Mouse (Mus musculus): Measurements from ENCODE around the gene Macrod2.

The Macrod2 gene

DNA sequence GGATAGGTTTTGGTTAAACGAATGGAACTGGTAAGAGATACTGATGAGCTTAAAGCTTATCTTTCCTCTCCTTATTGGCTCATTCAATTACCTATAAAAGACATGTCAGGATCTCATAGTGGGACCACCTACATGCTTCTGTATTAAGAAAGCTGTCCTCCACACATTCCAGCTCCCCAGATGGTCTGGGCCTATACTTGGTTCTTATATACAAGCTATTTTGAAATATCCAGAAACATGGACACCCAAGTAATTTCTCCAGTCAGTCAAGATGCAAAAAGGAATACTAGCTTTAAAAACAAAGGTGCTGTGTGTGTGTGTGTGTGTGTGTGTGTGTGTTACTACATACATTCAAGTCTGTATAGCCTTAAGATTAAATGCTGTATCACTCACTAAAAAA lies 833.7 kb downstream of the Macrod2 start:
- no peak for DNase-seq

DNA sequence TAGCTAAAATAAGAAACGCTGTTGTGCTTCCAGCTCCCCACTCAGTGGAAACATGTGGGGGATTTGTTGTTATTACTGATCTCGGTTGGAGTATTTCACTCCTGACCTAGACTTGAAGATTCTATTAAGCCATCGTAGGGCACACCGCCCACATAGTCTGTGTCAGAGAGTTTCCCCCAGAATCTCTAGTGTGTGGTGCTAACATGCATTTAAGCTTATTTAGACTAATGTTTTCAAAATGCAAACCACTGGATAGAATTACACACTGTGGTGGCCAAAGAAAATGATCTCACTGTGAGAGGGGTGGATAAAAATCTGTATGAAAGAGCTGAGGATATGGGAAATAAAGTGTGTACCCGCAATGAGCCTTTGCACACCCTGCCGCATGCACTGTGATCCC lies 834.7 kb downstream of the Macrod2 start:
- no peak for DNase-seq

GRCm38 (mm10) chr2:141231011-141231668 lies 836.0 kb downstream of the Macrod2 start:
- DNase-seq, result no peak

DNA sequence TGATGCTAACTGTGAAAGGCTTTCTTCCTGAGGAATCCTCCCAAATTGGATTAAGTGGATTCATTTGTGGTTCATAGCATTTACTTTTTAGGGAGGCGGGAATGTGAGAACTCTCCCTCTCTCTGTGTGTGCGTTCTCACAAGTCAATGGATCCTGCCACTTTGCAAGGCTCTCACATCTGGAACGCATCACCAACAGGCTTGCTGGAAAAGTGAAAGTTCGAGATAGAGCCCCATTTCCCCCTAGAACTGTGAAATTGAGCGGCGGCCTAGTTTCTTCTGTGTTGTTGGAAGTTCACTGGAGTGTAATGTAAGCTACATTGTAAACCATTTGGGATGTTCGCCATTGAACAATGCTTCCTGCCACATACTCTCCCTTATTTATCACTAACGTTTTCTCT lies 839.2 kb downstream of the Macrod2 start:
- no peak for DNase-seq

- no peak for DNase-seq
Measured at GRCm38 (mm10) chr2:141234724-141235453, 839.8 kb downstream of the Macrod2 start.

GRCm38 (mm10) chr2:141247680-141248079 lies 852.6 kb downstream of the Macrod2 start:
- DNase-seq, result no peak

DNA sequence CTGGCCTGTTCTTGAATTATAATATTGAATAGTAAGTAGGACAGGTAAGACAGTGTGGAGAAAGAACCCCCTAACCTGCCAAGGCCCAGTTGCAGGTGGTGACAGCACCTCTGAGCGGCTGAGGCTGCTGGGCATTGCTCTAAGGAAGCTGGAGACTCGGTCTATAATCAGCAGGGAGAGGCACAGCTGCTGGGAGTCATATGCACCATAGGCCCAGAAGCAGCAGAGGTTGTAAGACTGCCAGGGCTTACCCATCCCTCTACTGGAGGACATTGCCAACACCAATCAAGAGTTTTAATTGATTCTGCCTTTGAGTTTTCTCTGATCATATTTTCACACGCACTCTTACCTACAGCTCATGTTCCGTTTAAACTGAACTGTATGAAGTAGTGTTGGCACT lies 869.5 kb downstream of the Macrod2 start:
- DNase-seq, result no peak

- DNase-seq, result no peak
Measured at GRCm38 (mm10) chr2:141266591-141266990, 871.5 kb downstream of the Macrod2 start.

DNA sequence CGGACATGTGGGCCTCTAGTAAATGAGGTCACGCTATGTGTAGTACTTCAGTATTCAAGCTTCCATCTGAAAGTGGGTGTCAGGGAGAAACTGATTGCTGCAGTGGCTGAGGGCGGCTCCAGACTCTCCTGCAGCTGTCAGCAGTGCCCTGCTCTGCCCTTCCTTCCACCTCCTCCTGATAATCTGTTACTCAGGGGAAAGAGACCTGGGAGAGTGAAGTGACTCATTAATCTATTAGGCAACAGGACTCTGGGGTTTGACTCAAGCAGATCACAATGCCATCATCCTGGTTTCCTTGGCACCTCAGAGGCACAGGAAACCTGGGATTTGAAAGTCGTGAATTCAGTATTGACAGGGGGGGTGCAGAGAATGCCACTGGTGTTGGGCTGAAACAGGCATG lies 876.4 kb downstream of the Macrod2 start:
- no peak for DNase-seq

DNA sequence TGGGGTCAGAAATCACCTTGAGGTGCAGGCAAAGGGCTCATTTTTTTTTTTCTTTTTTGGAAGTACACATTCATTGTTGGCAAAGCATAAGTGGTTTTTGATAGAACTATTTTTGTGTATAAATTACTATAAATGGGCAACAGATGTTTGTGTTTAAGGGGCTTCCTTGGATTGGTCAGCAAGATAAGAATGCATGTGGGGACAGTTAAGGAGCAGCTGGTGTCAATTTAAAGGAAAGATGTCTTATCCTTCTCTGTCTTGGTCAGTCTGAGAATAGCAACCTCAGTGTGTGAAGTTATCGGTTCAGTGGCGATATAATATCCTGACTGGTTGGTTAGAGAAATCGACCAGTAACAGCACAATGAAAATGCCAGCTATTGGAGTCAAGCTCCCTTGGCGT lies 877.9 kb downstream of the Macrod2 start:
- DNase-seq, result no peak

DNA sequence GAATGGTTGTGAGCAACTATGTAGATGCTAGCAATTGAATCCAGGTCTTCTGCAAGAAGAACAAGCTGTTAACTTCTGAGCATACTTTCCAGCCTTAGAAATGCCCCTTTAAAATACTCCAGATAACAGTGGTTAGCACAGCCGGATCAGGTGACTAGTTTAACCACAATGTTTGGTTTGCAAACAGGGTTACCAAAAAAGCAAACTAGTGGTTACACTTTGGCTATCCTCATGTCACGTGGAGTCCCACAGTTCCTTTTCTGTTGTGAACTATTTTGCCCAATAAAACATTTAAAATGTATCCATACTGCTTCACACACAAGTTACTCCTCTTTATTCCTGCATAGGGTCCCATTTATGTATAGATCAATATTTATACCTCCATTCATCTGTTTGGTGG lies 879.2 kb downstream of the Macrod2 start:
- DNase-seq, result no peak

DNA sequence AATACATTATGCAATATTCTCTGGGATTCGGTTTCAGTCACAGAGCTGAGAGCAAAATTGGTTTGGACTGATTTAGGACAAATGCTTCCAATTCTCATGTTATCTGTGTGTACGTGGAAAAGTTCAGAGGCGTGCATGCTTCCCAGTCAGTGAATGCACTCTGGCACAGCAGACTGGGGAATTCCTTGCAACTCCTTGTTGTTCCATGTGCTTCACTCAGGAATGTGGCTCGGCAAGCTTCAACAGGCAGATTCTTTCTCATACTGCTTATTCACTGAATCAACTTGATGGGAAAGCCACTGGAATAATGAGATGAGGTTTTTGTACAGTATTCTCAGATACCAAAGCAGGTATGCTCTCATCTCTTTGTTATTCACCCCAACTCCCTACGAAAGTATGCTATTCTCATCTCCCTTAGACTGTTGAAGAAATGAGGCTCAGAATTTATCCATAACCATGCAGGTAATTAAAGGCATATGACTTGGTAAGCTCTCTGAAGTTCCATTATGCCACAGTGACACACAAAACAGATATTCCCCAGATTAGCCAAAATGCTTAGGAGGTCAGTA lies 884.1 kb downstream of the Macrod2 start:
- DNase-seq, result no peak

DNA sequence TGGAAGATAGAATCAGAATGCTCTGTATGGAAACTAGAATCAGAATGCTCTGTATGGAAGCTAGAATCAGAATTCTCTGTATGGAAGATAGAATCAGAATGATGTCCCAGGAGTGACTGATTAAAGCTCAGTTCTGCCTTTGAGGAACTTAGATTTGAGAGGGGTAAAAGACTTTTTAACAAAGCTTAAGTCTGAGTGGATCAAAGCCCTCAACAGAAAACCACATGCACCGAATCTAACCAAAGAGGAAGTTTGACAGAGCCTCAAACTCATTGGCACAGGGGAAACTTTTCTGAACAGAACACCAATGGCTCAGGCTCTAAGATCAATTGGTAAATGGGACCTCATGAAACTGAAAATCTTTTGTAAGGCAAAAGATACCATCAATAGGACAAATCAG lies 885.7 kb downstream of the Macrod2 start:
- DNase-seq, result no peak

- no peak for DNase-seq
Measured at GRCm38 (mm10) chr2:141286110-141286747, 891.1 kb downstream of the Macrod2 start.

DNA sequence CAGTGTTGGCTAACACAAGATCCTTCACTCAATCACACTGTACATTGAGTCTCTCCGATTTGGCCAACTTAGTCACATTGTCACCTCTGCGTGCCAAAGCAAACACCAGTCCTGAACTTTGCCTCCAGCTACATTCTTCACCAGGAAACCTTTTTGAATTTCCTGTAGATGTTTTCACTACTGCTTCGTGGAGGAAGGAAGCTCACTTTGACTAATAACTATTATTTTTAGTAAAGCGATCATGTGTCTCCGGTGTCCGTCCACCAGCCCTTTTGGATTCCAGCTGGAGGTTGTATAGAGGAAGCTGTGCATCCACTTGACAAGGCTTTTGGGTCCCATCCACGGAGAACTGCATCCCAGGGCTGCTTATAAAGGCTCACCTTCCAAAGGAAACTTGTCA lies 893.4 kb downstream of the Macrod2 start:
- no peak for DNase-seq

DNA sequence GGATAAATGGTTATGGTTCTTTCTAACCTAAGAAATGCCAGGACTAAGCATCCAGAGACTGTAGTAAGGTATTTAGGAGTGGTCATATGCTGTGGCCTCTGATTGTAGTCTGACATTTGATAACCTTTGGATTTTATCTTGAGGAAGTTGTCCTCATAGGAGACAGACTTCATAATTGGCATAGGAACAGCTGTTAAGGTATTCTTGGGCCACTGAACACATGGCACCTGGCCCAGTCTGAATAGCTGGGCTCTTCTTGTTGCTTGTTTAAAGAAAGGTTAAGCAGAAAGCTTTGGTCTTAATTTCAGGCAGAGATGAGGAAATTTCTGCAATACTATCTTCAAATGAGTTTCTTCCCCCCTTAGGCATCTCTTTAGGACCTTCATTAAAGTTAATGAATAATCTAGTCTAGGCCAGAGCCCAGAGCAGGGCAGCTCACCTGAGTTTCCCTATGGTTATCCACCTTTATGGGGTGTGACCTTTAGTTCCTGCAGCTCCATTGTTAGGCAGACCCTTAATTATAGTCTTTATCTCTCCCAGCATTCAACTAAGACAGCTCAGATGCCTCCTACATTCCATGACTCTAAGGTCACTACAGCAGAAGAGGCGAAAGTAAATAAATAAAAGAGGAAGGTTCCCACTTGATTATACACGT lies 894.1 kb downstream of the Macrod2 start:
- DNase-seq, result no peak

DNA sequence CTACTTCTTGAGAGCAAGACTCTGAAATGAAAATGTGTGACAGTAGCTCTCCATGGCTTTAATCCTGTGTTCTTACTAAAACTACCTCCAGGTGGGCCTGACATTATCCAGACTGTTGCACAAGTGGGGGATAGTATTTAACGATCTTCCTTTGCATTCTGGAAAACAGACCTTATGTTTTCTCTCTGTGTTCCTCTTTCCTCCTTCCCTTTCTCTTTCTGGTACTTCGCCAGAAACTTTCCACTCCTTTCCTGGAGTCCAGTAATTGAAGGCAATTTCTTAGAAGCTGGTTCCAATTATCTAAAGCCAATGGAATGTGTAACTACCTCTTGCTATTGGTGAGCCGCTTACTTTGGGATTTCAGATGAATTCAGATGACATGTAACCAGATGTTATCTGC lies 897.7 kb downstream of the Macrod2 start:
- DNase-seq, result no peak

GRCm38 (mm10) chr2:141299168-141299567 lies 904.1 kb downstream of the Macrod2 start:
- no peak for DNase-seq

GRCm38 (mm10) chr2:141301030-141301429 lies 905.9 kb downstream of the Macrod2 start:
- no peak for DNase-seq

DNA sequence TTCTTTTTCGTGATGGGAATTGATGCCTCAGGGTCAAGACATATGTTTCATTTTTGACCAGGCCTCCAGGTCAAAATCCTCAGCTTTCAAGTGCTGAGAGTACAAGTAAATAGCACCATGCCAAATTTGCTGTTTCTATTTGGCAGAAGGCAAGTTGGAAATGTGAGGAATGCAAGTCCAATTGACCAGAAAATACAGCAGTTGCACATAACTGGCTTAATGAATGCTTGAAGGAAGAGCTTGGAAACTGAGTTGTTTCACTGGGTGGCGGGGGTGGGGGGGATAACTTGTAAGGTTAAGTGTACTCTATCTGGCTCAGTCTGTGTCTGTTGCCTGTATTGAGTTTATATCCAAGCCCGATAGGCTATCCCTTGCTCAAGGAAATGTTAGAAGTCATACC lies 913.3 kb downstream of the Macrod2 start:
- DNase-seq, result no peak

GRCm38 (mm10) chr2:141312136-141312948 lies 917.2 kb downstream of the Macrod2 start:
- DNase-seq, result no peak

- DNase-seq, result no peak
Measured at GRCm38 (mm10) chr2:141315349-141315748, 920.2 kb downstream of the Macrod2 start.
